Mouse (Mus musculus) neural tube, embryonic 14.5 days (tissue): Measurements from ENCODE around the gene Stk11ip. TPM values are rescaled to one million over a fixed set of nuclear protein-coding genes. Genes with fewer than 3 reads are reported as not detected.

Source experiments
- ATAC-seq: fragments of 200-750 bp; cut with Nextera tagmentation; 2 replicates; pipeline ENCODE4 v1.8.0; 2017; ENCODE audit warnings: low read depth, mild to moderate bottlenecking, moderate TSS enrichment, moderate library complexity
- H3K27ac ChIP-seq: fragments of 300-500 bp; sonication (generic); 2 replicates; pipeline ENCODE4 v1.5.1; 2014; ENCODE audit warnings: low read depth, mild to moderate bottlenecking, control low read depth, low read length, moderate library complexity, mixed read lengths
- H3K27me3 ChIP-seq: fragments of 300-500 bp; sonication (generic); 2 replicates; pipeline ENCODE4 v1.6.1; 2014; ENCODE audit warnings: low read length; ENCODE audit not compliant: control insufficient read depth, insufficient read depth
- H3K36me3 ChIP-seq: fragments of 300-500 bp; sonication (generic); 2 replicates; pipeline ENCODE4 v1.6.1; 2014; ENCODE audit warnings: low read length, mixed read lengths; ENCODE audit not compliant: control insufficient read depth, insufficient read depth
- H3K4me1 ChIP-seq: fragments of 300-500 bp; sonication (generic); 2 replicates; pipeline ENCODE4 v1.6.1; 2014; ENCODE audit warnings: low read length; ENCODE audit not compliant: control insufficient read depth, insufficient read depth
- H3K4me2 ChIP-seq: fragments of 300-500 bp; sonication (generic); 2 replicates; pipeline ENCODE4 v1.6.1; 2014; ENCODE audit warnings: mild to moderate bottlenecking, low read depth, low read length, control low read depth
- H3K4me3 ChIP-seq: fragments of 300-500 bp; sonication (generic); 2 replicates; pipeline ENCODE4 v1.5.1; 2014; ENCODE audit warnings: low read depth, low read length, control low read depth, mixed read lengths
- H3K9ac ChIP-seq: fragments of 300-500 bp; sonication (generic); replicated peaks from 2 replicates; pipeline ENCODE4 v1.6.1; 2014; ENCODE audit warnings: low read depth, mild to moderate bottlenecking, control low read depth, low read length, mixed read lengths
- H3K9me3 ChIP-seq: fragments of 300-500 bp; sonication (generic); 2 replicates; pipeline ENCODE4 v1.6.1; 2016; ENCODE audit warnings: low read length; ENCODE audit not compliant: control insufficient read depth
- WGBS: fragments of 180-500 bp; shearing (Covaris S2); extraction: QIAGEN DNeasy Blood & Tissue Kit; methylation state at CpG from one replicate; pipeline ENCODE4 v1.1.7; 2014; 5-methylcytosine and 5-hydroxymethylcytosine counted together
- polyA plus RNA-seq: library from polyadenylated mRNA; unstranded; fragments of >200 nt; fragmentation: Nextera tagmentation; extraction: Ambion mirVana; gene quantifications from 2 replicates; pipeline ENCODE4 v1.2.1, GENCODE M21; 2014

Stk11ip gene
- polyA plus RNA-seq, 1 experiment from 2014 or later = 16.1 TPM

GRCm38 (mm10) chr1:75558388-75559178 is 37.3 kb downstream of the Stk11ip start:
- H3K27ac ChIP-seq = no peak overlapping the region
- H3K9me3 ChIP-seq = no peaks in the 10 kb centered on the region
- no peak overlapping the region for H3K9ac ChIP-seq
- H3K27me3 ChIP-seq = no peaks in the 10 kb centered on the region
- H3K4me3 ChIP-seq = no peak overlapping the region
- H3K4me2 ChIP-seq = no peak overlapping the region
- peaks cover 6% of the 10 kb centered on the region; the same call in 1 of the 2 replicates for H3K4me1 ChIP-seq
- peaks cover 22% of the 10 kb centered on the region; the same call in 1 of the 2 replicates for H3K36me3 ChIP-seq
- no peak for ATAC-seq
- 92% methylated on average over 18 of the region's 18 CpGs for WGBS

- Histone ChIP-seq H3K9ac (no peak overlapping the region), H3K27me3 (no peaks in the 10 kb centered on the region), H3K27ac (no peak overlapping the region)
These were observed 38.0 kb downstream of the Stk11ip start for GRCm38 (mm10) chr1:75559212-75559925.

GRCm38 (mm10) chr1:75560206-75560913 is 39.0 kb downstream of the Stk11ip start:
- ATAC-seq = no peak
- H3K4me3 ChIP-seq = no peak overlapping the region
- H3K27me3 ChIP-seq = no peaks in the 10 kb centered on the region
- H3K27ac ChIP-seq = no peak overlapping the region
- H3K9me3 ChIP-seq = no peaks in the 10 kb centered on the region
- peaks cover 16% of the 10 kb centered on the region; the same call in 1 of the 2 replicates for H3K36me3 ChIP-seq
- no peak overlapping the region for H3K4me2 ChIP-seq
- WGBS = 81% methylated on average over 12 of the region's 12 CpGs
- H3K9ac ChIP-seq = no peak overlapping the region
- peaks cover 6% of the 10 kb centered on the region; the same call in 1 of the 2 replicates for H3K4me1 ChIP-seq

More at GRCm38 (mm10) chr1:75559212-75559925, 38.0 kb downstream of the Stk11ip start:
- peaks cover 21% of the 10 kb centered on the region; the same call in 1 of the 2 replicates for H3K36me3 ChIP-seq
- peaks cover 6% of the 10 kb centered on the region; the same call in 1 of the 2 replicates for H3K4me1 ChIP-seq
- H3K4me3 ChIP-seq = no peak overlapping the region
- no peaks in the 10 kb centered on the region for H3K9me3 ChIP-seq
- WGBS = 8% methylated on average over 17 of the region's 17 CpGs
- ATAC-seq = peak; percentile 92
- H3K4me2 ChIP-seq = peak overlapping the region; percentile 16; the same call in 1 of the 2 replicates

- Histone ChIP-seq H3K27me3 (no peaks in the 10 kb centered on the region), H3K9ac (no peak overlapping the region), H3K4me2 (no peak overlapping the region), H3K9me3 (no peaks in the 10 kb centered on the region), H3K36me3 (peaks cover 16% of the 10 kb centered on the region; the same call in 1 of the 2 replicates), H3K4me1 (peaks cover 6% of the 10 kb centered on the region; the same call in 1 of the 2 replicates), H3K4me3 (no peak overlapping the region), H3K27ac (no peak overlapping the region)
- WGBS = 46% methylated on average over 4 of the region's 4 CpGs
- no peak for ATAC-seq
These were observed 40.0 kb downstream of the Stk11ip start for GRCm38 (mm10) chr1:75561221-75561897.

GRCm38 (mm10) chr1:75561898-75562238 is 40.5 kb downstream of the Stk11ip start:
- Histone ChIP-seq H3K36me3 (peaks cover 13% of the 10 kb centered on the region; the same call in 1 of the 2 replicates), H3K9me3 (no peaks in the 10 kb centered on the region), H3K4me3 (no peak overlapping the region), H3K4me1 (peaks cover 6% of the 10 kb centered on the region; the same call in 1 of the 2 replicates), H3K9ac (no peak overlapping the region), H3K27me3 (no peaks in the 10 kb centered on the region), H3K27ac (no peak overlapping the region), H3K4me2 (no peak overlapping the region)
- WGBS = 68% methylated on average over 1 of the region's 1 CpGs
- ATAC-seq = no peak

- no peak overlapping the region for H3K9ac ChIP-seq
- WGBS = 95% methylated on average over 2 of the region's 2 CpGs
These were observed 42.8 kb downstream of the Stk11ip start for GRCm38 (mm10) chr1:75564102-75564501.

GRCm38 (mm10) chr1:75564916-75565315 is 43.6 kb downstream of the Stk11ip start:
- WGBS = 75% methylated on average over 5 of the region's 5 CpGs
- Histone ChIP-seq H3K4me3 (no peak overlapping the region), H3K27ac (no peak overlapping the region), H3K27me3 (no peaks in the 10 kb centered on the region), H3K9me3 (no peaks in the 10 kb centered on the region), H3K4me2 (no peak overlapping the region), H3K9ac (no peak overlapping the region), H3K4me1 (peaks cover under 1% of the 10 kb centered on the region; the same call in 1 of the 2 replicates), H3K36me3 (no peaks in the 10 kb centered on the region)
- ATAC-seq = no peak

More at GRCm38 (mm10) chr1:75564102-75564501, 42.8 kb downstream of the Stk11ip start:
- no peak for ATAC-seq
- no peak overlapping the region for H3K4me2 ChIP-seq
- H3K27me3 ChIP-seq = no peaks in the 10 kb centered on the region
- no peaks in the 10 kb centered on the region for H3K36me3 ChIP-seq
- H3K27ac ChIP-seq = no peak overlapping the region
- no peaks in the 10 kb centered on the region for H3K9me3 ChIP-seq
- H3K4me3 ChIP-seq = no peak overlapping the region
- H3K4me1 ChIP-seq = peaks cover 6% of the 10 kb centered on the region; the same call in 1 of the 2 replicates

GRCm38 (mm10) chr1:75565616-75566015 is 44.3 kb downstream of the Stk11ip start:
- WGBS = 68% methylated on average over 9 of the region's 9 CpGs
- H3K4me3 ChIP-seq = no peak overlapping the region
- no peak overlapping the region for H3K27ac ChIP-seq
- no peak overlapping the region for H3K9ac ChIP-seq
- H3K4me2 ChIP-seq = no peak overlapping the region
- H3K9me3 ChIP-seq = no peaks in the 10 kb centered on the region
- H3K36me3 ChIP-seq = no peaks in the 10 kb centered on the region
- no peaks in the 10 kb centered on the region for H3K27me3 ChIP-seq
- H3K4me1 ChIP-seq = no peaks in the 10 kb centered on the region
- ATAC-seq = no peak
